8 mouse cellular contexts compared by ENCODE assay signal in the genomic region with DNA sequence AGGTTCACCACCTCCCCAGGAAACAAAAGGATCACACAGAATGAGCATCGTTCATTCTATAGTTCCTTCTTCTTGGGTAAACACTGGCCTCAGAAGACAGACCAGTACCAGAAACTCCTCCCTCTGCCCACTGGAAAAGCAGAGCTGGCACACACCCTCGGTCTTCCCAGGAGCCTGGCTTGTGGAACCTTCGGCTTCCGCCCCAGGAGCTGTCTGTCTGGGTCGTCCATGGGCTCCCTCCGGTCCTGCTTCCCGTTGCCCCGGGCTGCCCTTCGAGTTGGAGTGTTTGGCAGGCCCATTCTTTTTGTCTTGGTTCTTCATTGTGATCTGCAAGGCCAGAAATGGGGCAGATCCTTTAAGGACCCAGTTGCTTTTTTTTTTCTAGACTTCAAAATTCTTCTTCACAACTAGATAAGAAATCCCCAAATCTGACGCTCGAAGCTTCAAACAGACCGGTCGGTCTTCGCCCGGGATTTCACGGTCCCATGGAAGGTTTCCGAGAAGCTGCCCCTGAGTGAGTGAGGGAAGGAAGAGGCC. TPM values are rescaled to one million over a fixed set of nuclear protein-coding genes. Genes with fewer than 3 reads are reported as not detected.
DNase-seq lines count a peak whose midpoint lies in the region; ATAC-seq lines count a peak whose summit lies in the region.

No protein-coding gene starts in this region.

- peak overlapping the region; percentile 80 for H3K4me2 ChIP-seq in embryonic facial prominence, embryonic 13.5 days
- peak overlapping the region; percentile 85 for H3K4me2 ChIP-seq in heart, embryonic 14.5 days (ENCODE audit: low read length)

- peak; percentile 37 for DNase-seq in urinary bladder, postnatal 25 days (ENCODE audit: low spot score)
- DNase-seq in urinary bladder, postnatal 4 days (ENCODE audit: low spot score in 2 of 2): no peak
- DNase-seq in kidney, postnatal 4 days: peak; percentile 43 to 69
- peak; percentile 48 for DNase-seq in thymus, postnatal 4 days
- no peak for DNase-seq in spleen, postnatal 4 days (ENCODE audit: low spot score in 2 of 2)

- peak overlapping the region; percentile 95 for H3K27ac ChIP-seq in embryonic facial prominence, embryonic 13.5 days
- peak overlapping the region; percentile 89 to 93 for H3K27ac ChIP-seq in heart, embryonic 14.5 days (replicated peaks in 1 of 2; ENCODE audit: control insufficient read depth in 1 of 2, insufficient read depth in 1 of 2, low read depth in 2 of 2, low read length in 2 of 2)

- 3% methylated on average over 17 of the region's 17 CpGs for WGBS in embryonic facial prominence, embryonic 13.5 days
- 8% methylated on average over 17 of the region's 17 CpGs for WGBS in heart, embryonic 14.5 days

- peaks cover 57% of the 10 kb centered on the region for H3K36me3 ChIP-seq in embryonic facial prominence, embryonic 13.5 days
- H3K36me3 ChIP-seq in heart, embryonic 14.5 days (ENCODE audit: control insufficient read depth, insufficient read depth, low read length): peaks cover 50% of the 10 kb centered on the region

- no peaks in the 10 kb centered on the region for H3K27me3 ChIP-seq in embryonic facial prominence, embryonic 13.5 days
- no peaks in the 10 kb centered on the region for H3K27me3 ChIP-seq in heart, embryonic 14.5 days (ENCODE audit: control insufficient read depth, insufficient read depth, low read length)

- H3K4me1 ChIP-seq in embryonic facial prominence, embryonic 13.5 days: peaks cover 35% of the 10 kb centered on the region
- H3K4me1 ChIP-seq in heart, embryonic 14.5 days (ENCODE audit: control insufficient read depth in 2 of 2, insufficient read depth in 2 of 2, low read length in 2 of 2): peaks cover 2 to 21% of the 10 kb centered on the region in 2 experiments; a peak in 3 of 4 replicates

- peak overlapping the region; percentile 55 for H3K4me3 ChIP-seq in embryonic facial prominence, embryonic 13.5 days
- peak overlapping the region; percentile 62 to 76 for H3K4me3 ChIP-seq in heart, embryonic 14.5 days (ENCODE audit: control insufficient read depth in 1 of 2, insufficient read depth in 1 of 2, low read depth in 1 of 2, low read length in 2 of 2)

- peak overlapping the region; percentile 81 for H3K9ac ChIP-seq in embryonic facial prominence, embryonic 13.5 days
- H3K9ac ChIP-seq in heart, embryonic 14.5 days (ENCODE audit: low read length): peak overlapping the region; percentile 82

- no peaks in the 10 kb centered on the region for H3K9me3 ChIP-seq in embryonic facial prominence, embryonic 13.5 days
- no peaks in the 10 kb centered on the region for H3K9me3 ChIP-seq in heart, embryonic 14.5 days (ENCODE audit: control insufficient read depth, low read length)

- ATAC-seq in embryonic facial prominence, embryonic 13.5 days (ENCODE audit: insufficient number of reproducible peaks, insufficient read depth, low FRiP score, low TSS enrichment, low read depth): no peak
- ATAC-seq in heart, embryonic 14.5 days (ENCODE audit: insufficient number of reproducible peaks, insufficient read depth, low FRiP score, low read depth): no peak
- ATAC-seq in megakaryocyte-erythroid progenitor cell, adult 5-6 weeks (replicated peaks; ENCODE audit: low FRiP score, low TSS enrichment, poor library complexity, severe bottlenecking): 0 out of 2 replicates have a peak, but pooled peaks have one; percentile 8

RNA-seq across cellular contexts. Expression of a gene that starts 0.7 kb away (rescaled TPM):
- polyA plus RNA-seq in embryonic facial prominence, embryonic 13.5 days (2015; fragmentation: Nextera tagmentation; extraction: Ambion mirVana): 90.7 and 92.9 TPM in 2 replicates
- 51.5 and 56.4 TPM in 2 replicates for polyA plus RNA-seq in heart, embryonic 14.5 days (2014; fragmentation: Nextera tagmentation; extraction: Ambion mirVana)
- 48.2 and 49.9 TPM in 2 replicates for total RNA-seq in megakaryocyte-erythroid progenitor cell, adult 5-6 weeks (2014; fragmentation: Nextera tagmentation)
- 81.8 and 103 TPM in 2 replicates for total RNA-seq in megakaryocyte-erythroid progenitor cell, adult 5-6 weeks (2017)

RNA-seq across cellular contexts. Expression of a gene that starts 16.4 kb away (rescaled TPM):
- polyA plus RNA-seq in embryonic facial prominence, embryonic 13.5 days (2015; fragmentation: Nextera tagmentation; extraction: Ambion mirVana): 69.7 and 73.3 TPM in 2 replicates
- 49.8 and 53.3 TPM in 2 replicates for polyA plus RNA-seq in heart, embryonic 14.5 days (2014; fragmentation: Nextera tagmentation; extraction: Ambion mirVana)
- total RNA-seq in megakaryocyte-erythroid progenitor cell, adult 5-6 weeks (2014; fragmentation: Nextera tagmentation): 31.0 and 63.2 TPM in 2 replicates
- 26.9 and 54.5 TPM in 2 replicates for total RNA-seq in megakaryocyte-erythroid progenitor cell, adult 5-6 weeks (2017)

RNA-seq across cellular contexts. Expression of a gene that starts 21.3 kb away (rescaled TPM):
- 33.7 and 36.5 TPM in 2 replicates for polyA plus RNA-seq in embryonic facial prominence, embryonic 13.5 days (2015; fragmentation: Nextera tagmentation; extraction: Ambion mirVana)
- polyA plus RNA-seq in heart, embryonic 14.5 days (2014; fragmentation: Nextera tagmentation; extraction: Ambion mirVana): 24.1 and 25.1 TPM in 2 replicates
- 26.8 and 31.8 TPM in 2 replicates for total RNA-seq in megakaryocyte-erythroid progenitor cell, adult 5-6 weeks (2014; fragmentation: Nextera tagmentation)
- 14.6 and 18.7 TPM in 2 replicates for total RNA-seq in megakaryocyte-erythroid progenitor cell, adult 5-6 weeks (2017)

RNA-seq across cellular contexts. Expression of a gene that starts 26.1 kb away (rescaled TPM):
- 2.2 and 3.1 TPM in 2 replicates for polyA plus RNA-seq in embryonic facial prominence, embryonic 13.5 days (2015; fragmentation: Nextera tagmentation; extraction: Ambion mirVana)
- 1.1 and 2.6 TPM in 2 replicates for polyA plus RNA-seq in heart, embryonic 14.5 days (2014; fragmentation: Nextera tagmentation; extraction: Ambion mirVana)
- total RNA-seq in megakaryocyte-erythroid progenitor cell, adult 5-6 weeks (2014; fragmentation: Nextera tagmentation): not detected in 2 replicates
- total RNA-seq in megakaryocyte-erythroid progenitor cell, adult 5-6 weeks (2017): 11.0 TPM in 1 of 2 replicates, not detected in the other

RNA-seq across cellular contexts. Expression of a gene that starts 32.4 kb away (rescaled TPM):
- polyA plus RNA-seq in embryonic facial prominence, embryonic 13.5 days (2015; fragmentation: Nextera tagmentation; extraction: Ambion mirVana): 16.1 and 19.1 TPM in 2 replicates
- 11.5 and 14.2 TPM in 2 replicates for polyA plus RNA-seq in heart, embryonic 14.5 days (2014; fragmentation: Nextera tagmentation; extraction: Ambion mirVana)
- 36.1 and 38.6 TPM in 2 replicates for total RNA-seq in megakaryocyte-erythroid progenitor cell, adult 5-6 weeks (2014; fragmentation: Nextera tagmentation)
- total RNA-seq in megakaryocyte-erythroid progenitor cell, adult 5-6 weeks (2017): 25.1 and 39.0 TPM in 2 replicates

Comparison
In these comparisons a context has a peak if more than half of its experiments do, and no peak if none do; other contexts are left out.
1. DNase-seq: peak in urinary bladder, postnatal 25 days (single experiment), kidney, postnatal 4 days (2 of 2) and thymus, postnatal 4 days (single experiment); none in urinary bladder, postnatal 4 days (0 of 2) and spleen, postnatal 4 days (0 of 2).